Mouse (Mus musculus): ENCODE results near the gene Ncoa7.

GRCm38 (mm10) chr10:30842643-30843437, 39.7 kb upstream of the Ncoa7 start, which contains the start of gene Hey2:
- no peak for TF ChIP-seq CTCF (IDR thresholded peaks at IDR 0.05; ENCODE audit: borderline replicate concordance, insufficient read depth, low read depth, low read length)
- no peak for TF ChIP-seq POLR2A (IDR thresholded peaks at IDR 0.05; ENCODE audit: borderline replicate concordance, insufficient read depth, low read length)
